Mouse (Mus musculus): ENCODE measurements at regions not wholly inside any gene's neighbourhood (a gene's known extent, or its start where the extent isn't known, plus 50 kb on each side); places are given as distances from the start of the nearest gene placed in this dataset.
"Not testable (repeated sequence)": the region's sequence is repeated elsewhere in the genome, so short reads cannot be mapped to it uniquely, and the experiment has no call there.

DNA sequence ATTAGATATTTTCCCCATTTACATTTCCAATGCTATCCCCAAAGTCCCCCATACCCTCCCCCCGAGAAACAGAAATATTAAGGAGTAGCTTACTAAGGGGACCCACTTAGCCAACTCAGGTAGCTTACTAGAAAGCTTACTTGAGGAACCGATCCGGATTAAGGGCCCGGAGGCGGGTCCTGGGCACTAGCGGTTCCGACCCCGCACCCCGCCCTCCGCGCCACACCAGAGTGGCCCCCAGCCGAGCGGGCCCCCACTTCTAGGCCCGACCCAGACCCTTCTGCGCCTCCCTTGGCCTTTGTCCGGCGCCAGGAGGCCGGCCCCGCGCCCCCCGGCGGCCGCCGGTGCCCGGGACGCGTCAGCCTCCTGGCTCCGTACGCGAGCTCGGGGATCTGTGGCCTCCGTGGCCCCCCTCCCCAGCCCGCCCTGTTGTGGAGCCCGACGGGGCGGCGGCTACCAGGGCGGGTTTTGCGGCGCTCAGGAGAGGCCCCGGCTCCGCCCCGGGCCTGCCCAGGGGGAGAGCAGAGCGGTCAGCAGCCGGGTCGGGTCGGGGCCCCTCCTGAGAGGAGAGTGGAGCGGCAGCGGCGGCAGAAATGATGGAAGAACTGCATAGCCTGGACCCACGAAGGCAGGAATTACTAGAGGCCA, 106.5 kb downstream of the Zfp600 start:
- DNase-seq; H3K36me3 ChIP-seq (ENCODE audit: insufficient read depth); H3K27ac ChIP-seq (ENCODE audit: low read depth, low read length); H3K4me1 ChIP-seq (ENCODE audit: insufficient read depth); H3K9ac ChIP-seq; H3K4me3 ChIP-seq (ENCODE audit: low read depth, low read length); H3K9me3 ChIP-seq (ENCODE audit: low read length); H3K27me3 ChIP-seq (ENCODE audit: insufficient read depth, low read length): not testable (repeated sequence)
- WGBS = 11% methylated on average over 31 of the region's 51 CpGs
- H3K4me2 ChIP-seq (ENCODE audit: low read depth) = peak overlapping the region; percentile 30
- peak; percentile 78 for ATAC-seq

- not testable (repeated sequence) for H3K36me3 ChIP-seq (ENCODE audit: insufficient read depth); ATAC-seq; H3K27me3 ChIP-seq (ENCODE audit: insufficient read depth, low read length); H3K4me3 ChIP-seq (ENCODE audit: low read depth, low read length); H3K4me1 ChIP-seq (ENCODE audit: insufficient read depth); DNase-seq; H3K9me3 ChIP-seq (ENCODE audit: low read length); H3K27ac ChIP-seq (ENCODE audit: low read depth, low read length); H3K4me2 ChIP-seq (ENCODE audit: low read depth); H3K9ac ChIP-seq
- 55% methylated on average over 2 of the region's 5 CpGs for WGBS
Measured at GRCm38 (mm10) chr4:146263790-146264189, 107.2 kb downstream of the Zfp600 start.

DNA sequence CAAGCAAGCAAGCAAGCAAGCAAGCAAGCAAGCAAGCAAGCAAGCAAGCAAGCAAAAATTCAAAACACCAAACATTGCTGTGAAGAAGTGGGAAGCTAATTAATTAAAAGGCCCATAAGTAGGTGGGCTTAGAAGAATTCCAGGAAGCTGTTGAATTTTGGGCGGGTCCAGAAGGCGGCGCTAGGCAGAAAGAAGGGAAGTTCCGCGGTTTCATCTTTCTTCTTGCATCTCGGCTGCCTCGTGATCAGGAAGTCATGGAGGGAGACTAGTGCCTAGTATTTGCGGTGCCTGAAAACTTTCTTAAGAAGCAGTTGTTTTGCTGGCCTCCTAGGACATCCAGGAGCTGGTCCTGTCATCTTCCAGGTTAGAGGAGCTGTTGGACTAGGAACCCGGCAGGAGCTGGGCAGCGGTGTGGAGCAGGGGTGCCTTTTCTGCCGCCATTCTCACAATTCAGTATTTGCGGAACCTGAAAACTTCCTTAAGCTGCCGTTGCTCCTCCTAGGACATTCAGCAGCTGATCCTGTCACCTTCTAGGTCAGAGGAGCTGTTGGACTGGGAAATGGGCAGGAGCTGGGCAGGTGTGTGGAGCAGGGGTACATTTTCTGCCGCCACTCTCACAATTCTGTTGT, 113.6 kb downstream of the Zfp600 start:
- not testable (repeated sequence) for H3K9me3 ChIP-seq (ENCODE audit: low read length); H3K4me1 ChIP-seq (ENCODE audit: insufficient read depth); H3K27ac ChIP-seq (ENCODE audit: low read depth, low read length); H3K36me3 ChIP-seq (ENCODE audit: insufficient read depth); H3K4me3 ChIP-seq (ENCODE audit: low read depth, low read length); ATAC-seq; H3K9ac ChIP-seq; H3K4me2 ChIP-seq (ENCODE audit: low read depth); DNase-seq; H3K27me3 ChIP-seq (ENCODE audit: insufficient read depth, low read length)
- no CpG with 5 or more reads among the region's 14 CpGs for WGBS

Measured in forebrain, postnatal 0 days (tissue).